ENCODE assay signal across 8 mouse cellular contexts in the genomic region with DNA sequence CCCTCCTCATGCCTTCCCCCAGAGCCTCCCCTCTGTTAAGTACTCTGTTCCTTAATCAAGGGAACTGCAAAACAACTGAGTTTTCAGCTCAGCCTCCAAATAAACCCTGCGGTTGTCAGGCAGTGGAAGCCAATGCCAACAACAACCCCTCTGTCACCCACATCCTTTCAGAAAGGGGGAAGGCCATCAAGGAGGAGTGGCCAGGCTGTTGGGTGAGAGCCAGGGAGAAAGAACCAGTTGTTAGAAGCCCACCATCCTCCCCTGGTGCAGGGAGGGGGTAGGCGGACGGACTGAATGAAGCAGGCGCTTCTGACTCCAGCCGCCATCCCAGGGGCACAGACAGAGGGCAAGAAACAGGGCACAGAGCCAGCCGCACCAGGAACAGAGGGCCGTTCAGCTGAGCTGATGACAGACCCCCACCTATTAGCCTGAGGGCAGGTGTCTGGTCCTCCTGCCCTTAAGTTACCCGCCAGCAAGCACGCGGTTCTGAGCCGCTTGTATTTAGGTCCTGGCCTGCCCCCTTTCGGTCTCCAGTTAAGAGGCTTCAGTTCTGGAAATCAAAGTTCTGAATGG. TPM values are rescaled to one million over a fixed set of nuclear protein-coding genes. Genes with fewer than 3 reads are reported as not detected.
A peak's percentile ranks its signal among the peaks of the same experiment; 100 is the strongest.
DNase-seq lines count a peak whose midpoint lies in the region; ATAC-seq and TF ChIP-seq lines count a peak whose summit lies in the region.

No protein-coding gene starts in this region.

- H3K9me3 ChIP-seq in lung, embryonic 15.5 days = no peaks in the 10 kb centered on the region
- H3K9me3 ChIP-seq in forebrain, postnatal 0 days (ENCODE audit: low read length) = no peaks in the 10 kb centered on the region
- no peaks in the 10 kb centered on the region for H3K9me3 ChIP-seq in limb, embryonic 14.5 days (ENCODE audit: control insufficient read depth, low read length)

- no peak for TF ChIP-seq POLR2A in limb, embryonic 14.5 days (IDR thresholded peaks at IDR 0.05; ENCODE audit: borderline replicate concordance, extremely low read depth, insufficient read depth, insufficient read length)

- DNase-seq in adrenal gland, postnatal 25 days = peak; percentile 5
- DNase-seq in adrenal gland, adult 2 months = no peak
- DNase-seq in lung, postnatal 14 days = no peak
- peak; percentile 71 for DNase-seq in forebrain, postnatal 0 days
- DNase-seq in limb, embryonic 14.5 days (ENCODE audit: low spot score) = peak; percentile 59
- DNase-seq in gastrocnemius, postnatal 10 days = no peak
- no peak for DNase-seq in T-cell, adult 2 months (ENCODE audit: low spot score)

- no peak overlapping the region for H3K27ac ChIP-seq in lung, embryonic 15.5 days
- 0 out of 2 replicates have a peak overlapping the region, but pooled peaks have one; percentile 21 for H3K27ac ChIP-seq in forebrain, postnatal 0 days (ENCODE audit: low read depth, low read length)
- H3K27ac ChIP-seq in limb, embryonic 14.5 days (replicated peaks; ENCODE audit: low read depth, low read length) = no peak overlapping the region

- H3K36me3 ChIP-seq in lung, embryonic 15.5 days = no peaks in the 10 kb centered on the region
- H3K36me3 ChIP-seq in forebrain, postnatal 0 days (ENCODE audit: insufficient read depth) = peaks cover 11% of the 10 kb centered on the region; the same call in 1 of the 2 replicates
- no peaks in the 10 kb centered on the region for H3K36me3 ChIP-seq in limb, embryonic 14.5 days (ENCODE audit: control insufficient read depth, insufficient read depth, low read length)

- 49% methylated on average over 12 of the region's 12 CpGs for WGBS in lung, embryonic 15.5 days
- 27% methylated on average over 12 of the region's 12 CpGs for WGBS in forebrain, postnatal 0 days
- 38% methylated on average over 12 of the region's 12 CpGs for WGBS in limb, embryonic 14.5 days

- peak; percentile 50 for TF ChIP-seq CTCF in forebrain, postnatal 0 days (IDR thresholded peaks at IDR 0.05; ENCODE audit: low read depth)

- H3K9ac ChIP-seq in lung, embryonic 15.5 days = no peak overlapping the region
- H3K9ac ChIP-seq in forebrain, postnatal 0 days = no peak overlapping the region
- H3K9ac ChIP-seq in limb, embryonic 14.5 days (ENCODE audit: low read depth, low read length, severe bottlenecking) = no peak overlapping the region; the same call in 1 of the 2 replicates

- peak; percentile 37; the same call in 1 of the 2 replicates for ATAC-seq in lung, embryonic 15.5 days (ENCODE audit: borderline replicate concordance, extremely low read depth, low FRiP score, low TSS enrichment)
- peak; percentile 85 for ATAC-seq in forebrain, postnatal 0 days
- ATAC-seq in limb, embryonic 14.5 days (ENCODE audit: low FRiP score, low read depth) = peak; percentile 39

- H3K27me3 ChIP-seq in lung, embryonic 15.5 days = peaks cover 22% of the 10 kb centered on the region; the same call in 1 of the 2 replicates
- no peaks in the 10 kb centered on the region for H3K27me3 ChIP-seq in forebrain, postnatal 0 days (ENCODE audit: insufficient read depth, low read length)
- H3K27me3 ChIP-seq in limb, embryonic 14.5 days (ENCODE audit: control insufficient read depth, insufficient read depth, low read length) = peaks cover 9% of the 10 kb centered on the region; the same call in 1 of the 2 replicates

- no peak overlapping the region for H3K4me2 ChIP-seq in lung, embryonic 15.5 days
- H3K4me2 ChIP-seq in forebrain, postnatal 0 days (ENCODE audit: low read depth) = peak overlapping the region; percentile 13; the same call in 1 of the 2 replicates
- H3K4me2 ChIP-seq in limb, embryonic 14.5 days (replicated peaks; ENCODE audit: low read depth, low read length, severe bottlenecking) = 0 out of 2 replicates have a peak overlapping the region, but pooled peaks have one; percentile 7

- H3K4me1 ChIP-seq in lung, embryonic 15.5 days = peaks cover 14% of the 10 kb centered on the region
- peaks cover 26% of the 10 kb centered on the region; the same call in 1 of the 2 replicates for H3K4me1 ChIP-seq in forebrain, postnatal 0 days (ENCODE audit: insufficient read depth)
- H3K4me1 ChIP-seq in limb, embryonic 14.5 days (ENCODE audit: control insufficient read depth, insufficient read depth, low read length) = peaks cover 30% of the 10 kb centered on the region

- H3K4me3 ChIP-seq in lung, embryonic 15.5 days = no peak overlapping the region
- H3K4me3 ChIP-seq in forebrain, postnatal 0 days (ENCODE audit: low read depth, low read length) = no peak overlapping the region
- no peak overlapping the region for H3K4me3 ChIP-seq in limb, embryonic 14.5 days (replicated peaks; ENCODE audit: low read length)

RNA-seq across cellular contexts. Expression of a gene that starts 2.7 kb away (rescaled TPM):
- not detected in 2 replicates for total RNA-seq in adrenal gland, postnatal 25 days (2021)
- total RNA-seq in adrenal gland, adult 2 months (2021) = not detected
- polyA plus RNA-seq in adrenal gland, adult 2 months (2012; rRNA removed) = not detected in 2 replicates
- 11.4 and 12.0 TPM in 2 replicates for polyA plus RNA-seq in lung, embryonic 15.5 days (2015; fragmentation: Nextera tagmentation; extraction: Ambion mirVana)
- 1.5 and 3.7 TPM in 2 replicates for total RNA-seq in forebrain, postnatal 0 days (2014; rRNA removed)
- polyA plus RNA-seq in forebrain, postnatal 0 days (2015; fragmentation: Nextera tagmentation; extraction: Ambion mirVana) = 1.8 and 2.6 TPM in 2 replicates
- 11.7 and 17.0 TPM in 2 replicates for polyA plus RNA-seq in limb, embryonic 14.5 days (2012; rRNA removed)
- 12.1 and 12.2 TPM in 2 replicates for polyA plus RNA-seq in limb, embryonic 14.5 days (2014; fragmentation: Nextera tagmentation; extraction: Ambion mirVana)
- 1 to 10 TPM; 2.8 to 3.3 TPM for total RNA-seq in gastrocnemius, postnatal 10 days (2021)

RNA-seq across cellular contexts. Expression of a gene that starts 20.7 kb away (rescaled TPM):
- 5.1 and 7.3 TPM in 2 replicates for total RNA-seq in adrenal gland, postnatal 25 days (2021)
- total RNA-seq in adrenal gland, adult 2 months (2021) = 10 to 100 TPM in 1 of 2 experiments, 1 to 10 TPM in 1; 6.0 to 10.2 TPM
- polyA plus RNA-seq in adrenal gland, adult 2 months (2012; rRNA removed) = 9.4 and 9.9 TPM in 2 replicates
- 18.1 and 18.2 TPM in 2 replicates for polyA plus RNA-seq in lung, embryonic 15.5 days (2015; fragmentation: Nextera tagmentation; extraction: Ambion mirVana)
- total RNA-seq in forebrain, postnatal 0 days (2014; rRNA removed) = 15.9 and 19.9 TPM in 2 replicates
- 12.3 and 14.7 TPM in 2 replicates for polyA plus RNA-seq in forebrain, postnatal 0 days (2015; fragmentation: Nextera tagmentation; extraction: Ambion mirVana)
- polyA plus RNA-seq in limb, embryonic 14.5 days (2012; rRNA removed) = 16.3 and 19.8 TPM in 2 replicates
- 15.7 and 17.9 TPM in 2 replicates for polyA plus RNA-seq in limb, embryonic 14.5 days (2014; fragmentation: Nextera tagmentation; extraction: Ambion mirVana)
- total RNA-seq in gastrocnemius, postnatal 10 days (2021) = 1 to 10 TPM; 1.6 to 1.9 TPM

RNA-seq across cellular contexts. Expression of a gene that starts 27.6 kb away (rescaled TPM):
- total RNA-seq in adrenal gland, postnatal 25 days (2021) = 127 and 172 TPM in 2 replicates
- 100 to 1,000 TPM; 124 to 166 TPM for total RNA-seq in adrenal gland, adult 2 months (2021)
- polyA plus RNA-seq in adrenal gland, adult 2 months (2012; rRNA removed) = 15.0 and 15.4 TPM in 2 replicates
- 181 and 184 TPM in 2 replicates for polyA plus RNA-seq in lung, embryonic 15.5 days (2015; fragmentation: Nextera tagmentation; extraction: Ambion mirVana)
- total RNA-seq in forebrain, postnatal 0 days (2014; rRNA removed) = 155 and 165 TPM in 2 replicates
- polyA plus RNA-seq in forebrain, postnatal 0 days (2015; fragmentation: Nextera tagmentation; extraction: Ambion mirVana) = 484 and 489 TPM in 2 replicates
- 55.6 and 56.6 TPM in 2 replicates for polyA plus RNA-seq in limb, embryonic 14.5 days (2012; rRNA removed)
- 148 and 163 TPM in 2 replicates for polyA plus RNA-seq in limb, embryonic 14.5 days (2014; fragmentation: Nextera tagmentation; extraction: Ambion mirVana)
- 10 to 100 TPM; 74.8 to 81.4 TPM for total RNA-seq in gastrocnemius, postnatal 10 days (2021)

RNA-seq across cellular contexts. Expression of a gene that starts 36.4 kb away (rescaled TPM):
- total RNA-seq in adrenal gland, postnatal 25 days (2021) = 7.0 and 7.6 TPM in 2 replicates
- 1 to 10 TPM; 5.0 to 6.8 TPM for total RNA-seq in adrenal gland, adult 2 months (2021)
- polyA plus RNA-seq in adrenal gland, adult 2 months (2012; rRNA removed) = 1.3 and 1.5 TPM in 2 replicates
- polyA plus RNA-seq in lung, embryonic 15.5 days (2015; fragmentation: Nextera tagmentation; extraction: Ambion mirVana) = 9.2 and 10.2 TPM in 2 replicates
- total RNA-seq in forebrain, postnatal 0 days (2014; rRNA removed) = 3.0 and 3.6 TPM in 2 replicates
- polyA plus RNA-seq in forebrain, postnatal 0 days (2015; fragmentation: Nextera tagmentation; extraction: Ambion mirVana) = 1.5 and 2.0 TPM in 2 replicates
- 5.8 and 7.0 TPM in 2 replicates for polyA plus RNA-seq in limb, embryonic 14.5 days (2012; rRNA removed)
- 4.0 and 5.1 TPM in 2 replicates for polyA plus RNA-seq in limb, embryonic 14.5 days (2014; fragmentation: Nextera tagmentation; extraction: Ambion mirVana)
- 1 to 10 TPM; 1.8 to 2.3 TPM for total RNA-seq in gastrocnemius, postnatal 10 days (2021)

RNA-seq across cellular contexts. Expression of a gene that starts 58.9 kb away (rescaled TPM):
- 80.4 and 85.9 TPM in 2 replicates for total RNA-seq in adrenal gland, postnatal 25 days (2021)
- 10 to 100 TPM; 71.7 to 78.9 TPM for total RNA-seq in adrenal gland, adult 2 months (2021)
- polyA plus RNA-seq in adrenal gland, adult 2 months (2012; rRNA removed) = 0.90 and 0.94 TPM in 2 replicates
- 195 and 203 TPM in 2 replicates for polyA plus RNA-seq in lung, embryonic 15.5 days (2015; fragmentation: Nextera tagmentation; extraction: Ambion mirVana)
- total RNA-seq in forebrain, postnatal 0 days (2014; rRNA removed) = 121 and 128 TPM in 2 replicates
- polyA plus RNA-seq in forebrain, postnatal 0 days (2015; fragmentation: Nextera tagmentation; extraction: Ambion mirVana) = 195 and 214 TPM in 2 replicates
- polyA plus RNA-seq in limb, embryonic 14.5 days (2012; rRNA removed) = 50.4 and 129 TPM in 2 replicates
- polyA plus RNA-seq in limb, embryonic 14.5 days (2014; fragmentation: Nextera tagmentation; extraction: Ambion mirVana) = 210 and 219 TPM in 2 replicates
- total RNA-seq in gastrocnemius, postnatal 10 days (2021) = 10 to 100 TPM; 33.3 to 43.3 TPM

Comparison
In these comparisons a context has a peak if more than half of its experiments do, and no peak if none do; other contexts are left out.
1. DNase-seq: peak in adrenal gland, postnatal 25 days (single experiment), forebrain, postnatal 0 days (single experiment) and limb, embryonic 14.5 days (single experiment); none in adrenal gland, adult 2 months (single experiment), lung, postnatal 14 days (single experiment), gastrocnemius, postnatal 10 days (single experiment) and T-cell, adult 2 months (single experiment).
2. Peak in every context shown above with its lines, with median percentiles within 50 percentile points of each other: ATAC-seq.